Mouse (Mus musculus): ENCODE measurements around the gene Ccdc158.

DNA sequence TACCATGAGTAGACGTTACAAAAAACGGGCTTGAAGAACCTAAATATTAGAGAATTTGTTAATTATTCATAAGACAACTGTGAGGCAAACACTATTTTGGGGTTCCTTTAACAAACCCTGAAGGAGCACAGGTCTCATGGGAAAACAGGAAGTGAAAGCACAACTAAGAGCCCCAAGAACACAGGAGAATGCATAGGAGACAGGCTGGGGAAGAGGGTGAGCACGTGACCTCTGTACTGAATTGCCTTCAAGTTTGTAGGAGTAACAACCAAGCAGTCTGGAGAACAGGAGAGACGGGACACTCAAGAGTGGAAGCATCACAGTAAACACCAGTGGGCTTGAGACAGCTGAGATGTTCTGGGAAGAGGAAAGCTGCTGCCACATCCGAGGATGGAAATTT is 8.2 kb downstream of the Ccdc158 start:
- TF ChIP-seq ZC3H11A (IDR thresholded peaks at IDR 0.05; ENCODE audit: borderline replicate concordance, low read depth, low read length): no peak
- no peak for TF ChIP-seq CHD2 (IDR thresholded peaks at IDR 0.05; ENCODE audit: low read depth, low read length)
- TF ChIP-seq MAFK (IDR thresholded peaks at IDR 0.05; ENCODE audit: insufficient read depth, low read depth, low read length): no peak
- no peak for TF ChIP-seq ZNF384 (IDR thresholded peaks at IDR 0.05; ENCODE audit: low read depth, low read length)

All from ES-E14 (cell line).